Mouse (Mus musculus) midbrain, embryonic 15.5 days (tissue): ENCODE data around the gene Fads3. TPM values are rescaled to one million over a fixed set of nuclear protein-coding genes. Genes with fewer than 3 reads are reported as not detected.

Experiments
- ATAC-seq: fragments of 200-750 bp; cut with Nextera tagmentation; replicated peaks from 2 replicates; pipeline ENCODE4 v1.8.0; 2017; ENCODE audit warnings: moderate TSS enrichment
- H3K27ac ChIP-seq: fragments of 300-500 bp; sonication (generic); 2 replicates; pipeline ENCODE4 v1.5.1; 2015; ENCODE audit warnings: mild to moderate bottlenecking, inconsistent platforms
- H3K27me3 ChIP-seq: fragments of 300-500 bp; sonication (generic); replicated peaks from 2 replicates; pipeline ENCODE4 v1.6.1; 2015; ENCODE audit warnings: inconsistent platforms
- H3K36me3 ChIP-seq: fragments of 300-500 bp; sonication (generic); replicated peaks from 2 replicates; pipeline ENCODE4 v1.6.1; 2015; ENCODE audit warnings: inconsistent platforms
- H3K4me1 ChIP-seq: fragments of 300-500 bp; sonication (generic); 2 replicates; pipeline ENCODE4 v1.6.1; 2015; ENCODE audit warnings: inconsistent platforms
- H3K4me2 ChIP-seq: fragments of 300-500 bp; sonication (generic); 2 replicates; pipeline ENCODE4 v1.6.1; 2015; ENCODE audit warnings: inconsistent platforms, mild to moderate bottlenecking, moderate library complexity
- H3K4me3 ChIP-seq: fragments of 300-500 bp; sonication (generic); 2 replicates; pipeline ENCODE4 v1.5.1; 2015; ENCODE audit warnings: mild to moderate bottlenecking, inconsistent platforms
- H3K9ac ChIP-seq: fragments of 300-500 bp; sonication (generic); 2 replicates; pipeline ENCODE4 v1.6.1; 2015; ENCODE audit warnings: mild to moderate bottlenecking, inconsistent platforms
- H3K9me3 ChIP-seq: fragments of 300-500 bp; sonication (generic); 2 replicates; pipeline ENCODE4 v1.6.1; 2016; ENCODE audit warnings: inconsistent platforms
- WGBS: fragments of 180-500 bp; shearing (Covaris S2); methylation state at CpG from one replicate; pipeline ENCODE4 v1.1.7; 2015; ENCODE audit warnings: mixed read lengths; 5-methylcytosine and 5-hydroxymethylcytosine counted together
- polyA plus RNA-seq: library from polyadenylated mRNA; unstranded; fragments of >200 nt; fragmentation: Nextera tagmentation; extraction: Ambion mirVana; gene quantifications from 2 replicates; pipeline ENCODE4 v1.2.1, GENCODE M21; 2015

Fads3 gene
- polyA plus RNA-seq, 1 experiment from 2014 or later = 27.1 TPM

DNA sequence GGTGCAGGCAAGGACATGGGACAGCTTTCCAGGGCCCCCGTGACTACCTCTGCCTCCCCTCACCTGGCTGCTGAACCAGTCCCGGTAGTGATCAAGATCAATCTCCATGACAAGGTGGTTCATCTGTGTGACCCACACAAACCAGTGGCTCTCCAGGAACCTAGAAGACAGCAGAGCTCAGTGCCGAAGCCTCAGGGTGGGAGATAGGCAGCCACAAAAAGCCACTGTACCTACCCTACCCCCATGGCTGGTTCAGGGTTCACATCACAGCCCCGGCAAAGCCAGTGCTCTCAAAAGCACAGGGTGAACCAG is 24.8 kb downstream of the Fads3 start:
- 94% methylated on average over 4 of the region's 4 CpGs for WGBS
- no peak overlapping the region for H3K9ac ChIP-seq
- H3K4me2 ChIP-seq = no peak overlapping the region
- no peak overlapping the region for H3K27ac ChIP-seq
- H3K27me3 ChIP-seq = no peaks in the 10 kb centered on the region
- ATAC-seq = no peak
- H3K4me1 ChIP-seq = no peaks in the 10 kb centered on the region
- no peaks in the 10 kb centered on the region for H3K9me3 ChIP-seq
- H3K36me3 ChIP-seq = peaks cover 41% of the 10 kb centered on the region
- H3K4me3 ChIP-seq = no peak overlapping the region

DNA sequence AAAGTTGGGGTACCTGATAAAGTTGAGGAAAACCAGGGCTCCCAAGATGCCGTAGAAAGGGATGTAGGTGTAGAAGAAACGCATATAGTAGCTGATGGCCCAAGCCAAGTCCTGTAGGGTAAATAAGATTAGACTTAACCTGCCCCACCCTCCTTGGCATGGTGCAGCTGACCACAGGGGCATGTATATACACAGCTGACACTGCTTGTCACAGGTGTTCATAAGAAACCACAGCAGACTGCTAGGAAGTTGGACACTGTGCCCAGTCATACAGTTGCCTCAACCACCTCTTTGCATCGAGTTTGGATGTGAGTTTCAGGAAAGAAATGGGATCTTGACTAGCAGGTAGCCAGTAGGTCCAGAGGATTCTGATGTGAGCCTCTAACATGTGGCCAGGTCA is 25.1 kb downstream of the Fads3 start:
- H3K4me1 ChIP-seq = no peaks in the 10 kb centered on the region
- H3K36me3 ChIP-seq = peaks cover 41% of the 10 kb centered on the region
- H3K4me3 ChIP-seq = no peak overlapping the region
- H3K4me2 ChIP-seq = no peak overlapping the region
- H3K27ac ChIP-seq = no peak overlapping the region
- H3K9ac ChIP-seq = no peak overlapping the region
- no peaks in the 10 kb centered on the region for H3K9me3 ChIP-seq
- 94% methylated on average over 3 of the region's 3 CpGs for WGBS
- no peak for ATAC-seq
- no peaks in the 10 kb centered on the region for H3K27me3 ChIP-seq

DNA sequence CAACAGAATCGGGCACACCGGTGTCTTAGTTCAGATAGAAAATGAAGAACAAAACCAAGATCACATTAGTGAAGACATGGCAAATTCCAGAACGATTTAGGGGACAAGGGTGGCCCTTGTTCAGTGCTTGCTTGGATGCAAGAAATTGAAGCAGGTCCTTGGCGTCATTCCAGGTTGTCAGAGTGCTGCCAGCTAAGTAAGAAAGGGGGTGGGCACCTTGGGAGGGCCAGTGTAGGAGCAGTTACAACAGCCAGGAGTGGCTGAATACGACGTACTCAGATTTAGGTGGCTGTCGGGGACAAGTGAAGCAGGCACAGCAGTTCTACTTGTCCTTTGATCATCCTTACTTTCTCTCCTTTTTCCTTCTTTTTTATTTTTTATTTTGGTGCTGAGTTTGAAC is 26.3 kb downstream of the Fads3 start:
- 79% methylated on average over 7 of the region's 7 CpGs for WGBS

DNA sequence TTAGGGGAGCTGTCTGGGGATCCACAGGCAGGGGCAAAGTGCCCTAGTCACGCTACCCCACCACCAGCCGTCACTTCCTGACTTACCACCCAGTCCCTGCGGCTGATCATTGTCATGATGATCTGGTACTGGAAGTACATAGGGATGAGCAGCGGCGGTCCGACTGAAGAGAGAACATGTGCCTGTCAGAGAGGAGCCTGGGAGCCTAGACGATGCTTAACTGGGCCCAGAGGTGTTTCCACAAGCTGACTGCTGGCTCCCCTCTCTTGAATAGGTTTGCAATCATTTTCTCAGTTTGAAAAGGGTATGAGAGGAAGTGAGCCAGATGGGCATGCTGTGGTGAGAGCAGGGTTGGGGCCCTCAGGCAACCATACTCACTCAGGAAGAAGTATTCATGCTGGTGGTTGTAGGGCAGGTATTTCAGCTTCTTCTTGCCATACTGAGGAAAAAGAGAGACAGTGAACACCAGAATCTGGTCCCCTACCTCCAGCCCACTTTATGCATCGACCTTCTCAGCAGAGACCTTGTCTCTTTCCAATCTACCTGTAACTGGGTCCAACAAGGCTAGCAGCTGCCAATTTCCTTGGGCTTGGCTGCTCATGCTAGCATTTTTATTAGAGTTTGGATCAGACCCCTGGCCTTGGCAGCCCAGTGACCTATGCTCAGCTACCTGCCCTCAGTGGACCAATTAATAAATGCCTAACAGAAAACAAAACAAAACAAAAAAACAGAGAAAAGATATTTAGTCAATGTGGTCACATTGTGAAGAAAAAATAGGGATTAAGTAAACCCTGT is 29.0 kb downstream of the Fads3 start:
- no peaks in the 10 kb centered on the region for H3K27me3 ChIP-seq

More for the DNA sequence above, 26.3 kb downstream of the Fads3 start:
- Histone ChIP-seq H3K4me2 (no peak overlapping the region), H3K4me1 (no peaks in the 10 kb centered on the region), H3K27ac (no peak overlapping the region), H3K9ac (no peak overlapping the region), H3K4me3 (no peak overlapping the region), H3K9me3 (no peaks in the 10 kb centered on the region), H3K36me3 (peaks cover 50% of the 10 kb centered on the region), H3K27me3 (no peaks in the 10 kb centered on the region)
- ATAC-seq = no peak

DNA sequence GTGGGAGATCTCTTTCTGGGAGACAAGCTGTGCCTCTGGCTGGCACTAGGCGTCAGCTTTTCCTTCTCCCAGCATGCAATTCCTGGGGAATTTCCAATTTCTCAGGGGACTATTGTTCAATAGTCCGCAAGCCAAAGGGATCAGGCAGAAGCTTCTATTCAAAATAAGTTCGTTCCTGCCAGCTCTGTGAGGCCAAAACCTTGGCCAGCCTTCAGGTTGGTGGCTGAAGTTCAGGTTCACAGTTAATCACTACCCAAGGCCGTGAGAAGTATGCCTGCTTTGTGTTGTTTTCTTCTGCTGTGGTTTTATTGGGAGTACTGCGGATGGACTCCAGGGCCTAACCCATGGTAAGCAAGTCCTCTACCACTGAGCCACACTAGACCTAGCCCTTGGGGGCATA is 29.8 kb downstream of the Fads3 start:
- peaks cover 70% of the 10 kb centered on the region for H3K36me3 ChIP-seq

More for the DNA sequence above, 29.0 kb downstream of the Fads3 start:
- Histone ChIP-seq H3K36me3 (peaks cover 69% of the 10 kb centered on the region), H3K4me3 (no peak overlapping the region), H3K9ac (no peak overlapping the region), H3K9me3 (no peaks in the 10 kb centered on the region), H3K4me1 (no peaks in the 10 kb centered on the region), H3K4me2 (no peak overlapping the region), H3K27ac (no peak overlapping the region)
- 92% methylated on average over 8 of the region's 8 CpGs for WGBS
- ATAC-seq = no peak

DNA sequence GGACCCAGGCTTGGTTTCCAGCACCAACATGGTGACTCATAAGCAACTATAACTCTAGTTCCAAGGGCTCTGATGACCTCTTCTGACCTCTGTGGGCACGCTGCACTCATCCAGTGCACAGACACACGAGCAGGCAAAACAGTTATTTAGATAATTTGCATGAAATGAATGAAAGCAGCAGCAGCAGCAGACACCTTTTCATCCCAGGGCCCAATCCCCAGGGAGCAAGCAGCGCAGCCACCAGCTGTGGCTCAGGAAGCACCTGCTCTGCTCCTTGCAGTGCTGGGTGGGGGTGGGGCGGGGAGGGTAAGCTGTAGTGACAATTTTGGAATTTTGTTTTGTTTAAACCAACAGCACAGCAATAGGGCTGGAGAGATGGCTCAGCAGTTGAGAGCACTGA is 30.5 kb downstream of the Fads3 start:
- Histone ChIP-seq H3K27me3 (no peaks in the 10 kb centered on the region), H3K36me3 (peaks cover 71% of the 10 kb centered on the region), H3K4me3 (no peak overlapping the region), H3K9me3 (no peaks in the 10 kb centered on the region), H3K4me1 (no peaks in the 10 kb centered on the region), H3K9ac (no peak overlapping the region), H3K4me2 (no peak overlapping the region), H3K27ac (peak overlapping the region; percentile 8)
- no peak for ATAC-seq
- 52% methylated on average over 4 of the region's 4 CpGs for WGBS

More for the DNA sequence above, 29.8 kb downstream of the Fads3 start:
- Histone ChIP-seq H3K4me2 (no peak overlapping the region), H3K9me3 (no peaks in the 10 kb centered on the region), H3K9ac (no peak overlapping the region), H3K4me1 (no peaks in the 10 kb centered on the region), H3K27ac (peak overlapping the region; percentile 8; the same call in 1 of the 2 replicates), H3K27me3 (no peaks in the 10 kb centered on the region), H3K4me3 (no peak overlapping the region)
- WGBS = 72% methylated on average over 5 of the region's 5 CpGs
- ATAC-seq = 0 out of 2 replicates have a peak, but pooled peaks have one; percentile 31

DNA sequence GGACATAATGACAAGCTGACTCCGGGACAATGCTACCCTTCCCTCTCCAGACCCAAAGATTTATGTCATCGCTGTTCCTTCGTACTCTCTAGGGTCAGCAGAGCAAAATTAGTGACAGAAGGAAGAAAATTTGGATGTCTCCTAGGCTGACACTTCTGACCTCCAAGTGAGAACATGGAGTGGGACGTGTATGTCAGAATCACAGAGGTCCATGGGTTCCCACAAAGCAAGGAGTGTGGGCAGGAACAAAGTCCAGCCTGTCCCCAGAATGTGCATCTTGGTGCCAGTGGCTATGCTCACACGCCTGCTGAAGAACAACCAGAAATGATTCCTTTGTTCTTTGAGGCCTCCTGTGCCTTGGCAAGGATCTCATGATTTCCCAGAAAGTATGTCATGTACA is 31.8 kb downstream of the Fads3 start:
- WGBS = 94% methylated on average over 5 of the region's 5 CpGs
- H3K9me3 ChIP-seq = no peaks in the 10 kb centered on the region
- no peaks in the 10 kb centered on the region for H3K4me1 ChIP-seq
- no peak for ATAC-seq
- no peak overlapping the region for H3K4me2 ChIP-seq
- H3K27me3 ChIP-seq = no peaks in the 10 kb centered on the region
- no peak overlapping the region for H3K4me3 ChIP-seq
- H3K36me3 ChIP-seq = peaks cover 78% of the 10 kb centered on the region
- no peak overlapping the region for H3K9ac ChIP-seq
- no peak overlapping the region for H3K27ac ChIP-seq

DNA sequence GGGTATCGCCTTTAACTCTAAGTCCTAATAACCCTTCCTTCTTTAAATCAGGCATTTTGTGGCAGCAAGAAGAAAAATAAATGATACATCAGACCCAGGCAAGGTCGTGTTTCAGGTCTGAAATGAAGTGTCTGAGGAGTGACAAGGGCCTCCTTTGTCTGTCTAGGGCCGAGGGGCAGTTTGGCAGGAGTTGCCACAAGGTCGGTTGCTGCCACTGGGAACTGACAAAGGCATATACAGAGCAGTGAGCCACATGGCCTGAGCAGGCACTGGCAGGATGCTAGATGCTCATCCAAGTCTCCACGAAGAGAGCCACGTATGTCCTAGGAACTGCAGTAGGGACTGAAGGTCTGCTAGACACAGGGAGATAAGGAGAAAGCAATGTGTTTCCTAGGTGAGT is 37.0 kb downstream of the Fads3 start:
- no peak for ATAC-seq
- Histone ChIP-seq H3K27ac (no peak overlapping the region), H3K9ac (no peak overlapping the region), H3K36me3 (peaks cover 75% of the 10 kb centered on the region), H3K4me2 (no peak overlapping the region), H3K9me3 (no peaks in the 10 kb centered on the region), H3K4me1 (no peaks in the 10 kb centered on the region), H3K4me3 (no peak overlapping the region), H3K27me3 (no peaks in the 10 kb centered on the region)
- WGBS = 84% methylated on average over 6 of the region's 6 CpGs

DNA sequence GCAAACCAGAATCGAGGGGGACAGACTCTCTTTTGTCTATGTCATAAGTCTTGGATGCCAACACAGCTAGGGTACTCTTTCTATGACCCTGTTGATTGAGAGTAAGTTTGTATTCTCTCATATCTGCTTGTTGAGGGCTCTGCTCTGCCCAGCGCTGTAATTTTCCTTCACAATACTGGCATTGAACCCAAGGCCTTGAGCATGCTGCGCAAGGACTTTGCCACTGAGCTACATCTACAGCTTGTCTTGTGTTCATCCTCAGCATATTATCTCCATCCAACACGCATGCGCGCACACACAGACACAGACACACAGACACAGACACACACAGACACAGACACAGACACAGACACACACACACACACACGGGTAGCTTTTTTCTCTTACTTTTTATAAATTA is 39.0 kb downstream of the Fads3 start:
- H3K4me2 ChIP-seq = no peak overlapping the region

DNA sequence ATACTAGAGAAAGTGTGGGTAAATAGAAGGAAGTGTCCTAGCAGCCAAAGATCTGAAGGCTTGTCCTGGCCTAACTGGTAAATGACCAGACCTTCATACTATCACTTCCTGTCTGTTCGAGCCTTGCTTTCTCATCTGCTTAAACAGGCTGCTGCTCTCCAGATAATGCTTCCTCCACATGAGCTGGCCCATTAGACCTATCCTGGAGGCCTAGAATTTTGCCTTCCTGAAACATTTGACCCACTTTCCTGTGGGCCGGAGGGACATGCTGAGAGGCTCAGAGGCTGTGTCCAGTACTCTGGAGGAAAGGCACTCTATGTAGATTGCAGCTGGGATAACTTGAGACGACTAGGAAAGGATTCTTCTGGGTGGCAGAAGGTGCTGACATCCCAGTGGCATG is 40.7 kb downstream of the Fads3 start:
- Histone ChIP-seq H3K9ac (no peak overlapping the region), H3K36me3 (peaks cover 68% of the 10 kb centered on the region), H3K27me3 (no peaks in the 10 kb centered on the region), H3K4me2 (no peak overlapping the region), H3K4me3 (no peak overlapping the region), H3K27ac (no peak overlapping the region), H3K4me1 (no peaks in the 10 kb centered on the region), H3K9me3 (no peaks in the 10 kb centered on the region)
- 79% methylated on average over 3 of the region's 3 CpGs for WGBS
- no peak for ATAC-seq

More for the DNA sequence above, 39.0 kb downstream of the Fads3 start:
- 95% methylated on average over 7 of the region's 7 CpGs for WGBS
- Histone ChIP-seq H3K36me3 (peaks cover 70% of the 10 kb centered on the region), H3K4me3 (no peak overlapping the region), H3K4me1 (no peaks in the 10 kb centered on the region), H3K9me3 (no peaks in the 10 kb centered on the region), H3K9ac (no peak overlapping the region), H3K27ac (no peak overlapping the region), H3K27me3 (no peaks in the 10 kb centered on the region)
- no peak for ATAC-seq

DNA sequence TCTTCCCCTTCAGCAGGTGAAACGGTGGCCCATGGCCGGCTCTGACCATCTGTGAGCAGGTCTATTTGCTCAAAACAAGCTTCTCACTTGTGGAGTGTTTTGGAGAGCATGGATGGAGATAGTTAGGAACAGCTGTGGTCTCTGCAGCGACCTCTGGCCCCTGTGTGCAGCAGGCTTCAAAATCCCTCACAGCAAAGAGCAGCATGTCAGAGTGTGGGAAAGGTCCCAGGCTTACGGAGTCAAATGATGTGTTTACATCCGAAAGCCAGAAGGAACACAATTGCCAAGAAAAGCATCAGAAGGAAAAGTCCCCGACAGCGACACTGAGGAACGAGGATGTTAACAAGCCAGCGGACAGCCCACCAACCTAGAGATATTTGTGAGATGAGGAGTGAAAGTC is 44.1 kb downstream of the Fads3 start:
- no peak for ATAC-seq

DNA sequence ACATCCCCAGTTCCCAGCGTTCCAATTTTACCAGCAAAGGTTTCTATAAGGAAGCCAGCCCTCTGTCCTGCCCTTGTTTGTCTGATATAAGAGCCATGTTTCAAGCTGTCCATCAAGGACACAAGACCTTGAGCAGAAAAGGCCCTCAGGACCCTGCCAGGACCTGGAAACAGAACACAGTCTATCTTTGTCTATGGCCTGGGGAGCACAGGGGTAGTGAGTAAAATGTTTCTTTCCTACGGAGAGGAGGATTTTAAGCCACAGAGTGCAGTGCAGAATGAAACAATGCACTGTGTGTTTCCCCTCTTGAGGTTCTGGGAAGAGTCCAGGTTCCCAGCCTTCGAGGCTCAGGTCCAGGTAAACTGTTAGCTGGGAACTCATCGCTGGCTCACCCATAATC is 45.6 kb downstream of the Fads3 start:
- H3K9me3 ChIP-seq = no peaks in the 10 kb centered on the region
- no peak overlapping the region for H3K27ac ChIP-seq
- H3K4me3 ChIP-seq = no peak overlapping the region
- no peak for ATAC-seq
- no peak overlapping the region for H3K9ac ChIP-seq
- peaks cover 80% of the 10 kb centered on the region for H3K36me3 ChIP-seq
- no peaks in the 10 kb centered on the region for H3K27me3 ChIP-seq
- H3K4me2 ChIP-seq = no peak overlapping the region
- 89% methylated on average over 4 of the region's 4 CpGs for WGBS
- no peaks in the 10 kb centered on the region for H3K4me1 ChIP-seq

More for the DNA sequence above, 44.1 kb downstream of the Fads3 start:
- Histone ChIP-seq H3K4me1 (no peaks in the 10 kb centered on the region), H3K27ac (no peak overlapping the region), H3K4me3 (no peak overlapping the region), H3K4me2 (no peak overlapping the region), H3K27me3 (no peaks in the 10 kb centered on the region), H3K9me3 (no peaks in the 10 kb centered on the region), H3K9ac (no peak overlapping the region), H3K36me3 (peaks cover 85% of the 10 kb centered on the region)
- 88% methylated on average over 9 of the region's 9 CpGs for WGBS

DNA sequence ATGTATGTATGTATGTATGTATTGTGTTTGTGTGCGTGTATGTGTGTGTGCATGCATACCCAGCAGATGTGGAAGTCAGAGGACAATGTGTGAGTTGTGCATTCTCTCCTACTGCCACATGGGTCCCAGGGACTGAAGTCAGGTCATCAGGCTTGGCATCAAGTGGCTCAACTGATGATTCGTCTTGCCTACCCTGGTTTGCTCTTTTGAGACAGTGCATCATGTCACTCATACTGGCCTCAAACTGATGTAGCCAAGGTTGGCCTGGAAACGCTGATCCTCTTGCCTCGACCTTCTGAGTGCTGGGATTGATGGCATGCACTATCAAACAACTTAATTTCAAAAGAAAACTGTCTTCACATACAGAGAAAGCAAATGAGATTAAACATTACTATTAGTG is 52.5 kb downstream of the Fads3 start:
- Histone ChIP-seq H3K9me3 (no peaks in the 10 kb centered on the region), H3K4me2 (no peak overlapping the region), H3K27me3 (no peaks in the 10 kb centered on the region), H3K9ac (no peak overlapping the region), H3K4me3 (no peak overlapping the region), H3K36me3 (peaks cover 24% of the 10 kb centered on the region), H3K4me1 (peaks cover 46% of the 10 kb centered on the region), H3K27ac (no peak overlapping the region)
- 87% methylated on average over 4 of the region's 4 CpGs for WGBS
- no peak for ATAC-seq
